Mouse (Mus musculus) heart, embryonic 16.5 days (tissue): ENCODE data around the gene Pdcd5. TPM values are rescaled to one million over a fixed set of nuclear protein-coding genes. Genes with fewer than 3 reads are reported as not detected.

Source experiments
- polyA plus RNA-seq: library from polyadenylated mRNA; unstranded; fragments of >200 nt; fragmentation: Nextera tagmentation; extraction: Ambion mirVana; gene quantifications from 2 replicates; pipeline ENCODE4 v1.2.1, GENCODE M21; 2015

The Pdcd5 gene
- polyA plus RNA-seq, 1 experiment from 2014 or later: 276 TPM

Other genes with a start within 250 kb of the Pdcd5 start
- gene Slc7a9, start 198.7 kb downstream of the Pdcd5 start, polyA plus RNA-seq: 0.27 and 0.56 TPM in 2 replicates
- 1.5 and 1.7 TPM in 2 replicates for gene Tdrd12, start 109.8 kb downstream of the Pdcd5 start, polyA plus RNA-seq
- gene Nudt19, start 91.2 kb downstream of the Pdcd5 start, polyA plus RNA-seq: 138 and 142 TPM in 2 replicates
- 0.34 and 0.35 TPM in 2 replicates for gene Rgs9bp, start 61.9 kb downstream of the Pdcd5 start, polyA plus RNA-seq
- 20.4 and 22.6 TPM in 2 replicates for gene Ankrd27, start 61.3 kb downstream of the Pdcd5 start, polyA plus RNA-seq
- gene Dpy19l3, start 106.9 kb upstream of the Pdcd5 start, polyA plus RNA-seq: 12.3 and 13.5 TPM in 2 replicates
- 8.7 and 11.7 TPM in 2 replicates for gene Zfp507, start 155.5 kb upstream of the Pdcd5 start, polyA plus RNA-seq